Mouse (Mus musculus): ENCODE data around the gene Kcnj12.

DNA sequence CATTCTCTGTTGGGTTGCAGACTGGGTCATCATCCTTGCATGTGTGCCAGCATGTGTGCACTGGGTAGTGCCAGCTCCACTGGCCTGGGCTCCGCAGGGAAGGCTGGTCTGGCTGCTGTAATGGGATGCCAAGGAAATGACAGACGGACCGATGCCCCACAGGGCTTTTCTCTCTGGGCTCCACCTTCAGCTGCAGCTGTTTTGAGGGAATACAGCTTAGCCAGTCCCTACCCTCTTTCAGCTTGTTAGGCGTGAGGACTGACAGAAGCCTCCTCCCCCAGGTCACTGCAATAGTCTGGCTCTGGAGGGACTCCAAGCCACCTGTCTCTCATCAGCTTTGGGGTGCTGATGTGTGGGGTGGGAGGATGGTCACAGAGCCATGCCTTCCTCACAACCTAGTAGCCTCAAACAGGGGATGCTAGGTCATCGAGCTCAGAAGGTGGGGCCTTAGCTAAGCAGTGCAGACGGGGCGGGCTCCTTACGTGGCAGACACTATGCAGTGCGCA, 16.0 kb downstream of the Kcnj12 start:
- no peak for TF ChIP-seq CTCF (IDR thresholded peaks at IDR 0.05; ENCODE audit: extremely low read depth, insufficient read length, insufficient replicate concordance, low read depth, low read length)
- no peak for TF ChIP-seq POLR2A (IDR thresholded peaks at IDR 0.05; ENCODE audit: low read depth, low read length)

All from small intestine, adult 2 months (tissue).